Mouse (Mus musculus): ENCODE measurements around the gene Meis1. TPM values are rescaled to one million over a fixed set of nuclear protein-coding genes. Genes with fewer than 3 reads are reported as not detected.

The Meis1 gene
- polyA plus RNA-seq, 1 experiment from 2014 or later, result 51.7 TPM

DNA sequence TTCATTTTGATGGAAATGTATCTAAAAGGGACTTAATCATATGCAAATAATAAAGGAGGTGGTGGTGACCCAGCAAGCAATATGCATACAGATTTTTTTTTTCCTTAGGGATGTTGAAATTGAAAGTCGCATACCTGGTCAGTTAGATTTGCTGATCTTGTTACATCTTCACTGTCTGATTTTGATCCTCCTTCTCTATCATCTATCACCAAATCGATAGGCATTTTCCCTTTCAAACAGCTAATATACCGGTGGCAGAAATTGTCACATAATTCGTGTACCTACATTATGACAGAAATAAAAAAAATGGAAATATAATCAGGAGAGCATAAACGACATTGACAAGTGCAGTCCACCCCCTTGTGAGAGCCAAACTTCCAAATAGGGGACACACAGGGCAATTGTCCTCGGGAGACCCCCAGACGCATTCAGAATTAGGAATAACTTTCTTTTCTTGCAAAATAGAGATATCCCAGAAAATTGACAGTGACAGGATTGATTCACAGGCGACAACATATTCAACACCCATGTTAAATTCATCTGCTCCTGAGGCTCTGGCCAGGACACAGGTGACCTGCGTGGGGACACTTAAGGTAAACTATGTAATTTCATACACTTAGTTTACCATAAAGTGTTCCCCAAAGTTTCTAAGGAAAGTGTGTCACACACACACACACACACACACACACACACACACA is 7.5 kb downstream of the Meis1 start:
- Histone ChIP-seq H3K9ac (replicated peaks; ENCODE audit: low read length) (no peak overlapping the region; the same call in 1 of the 2 replicates), H3K4me1 (ENCODE audit: control insufficient read depth, insufficient read depth, low read length) (peaks cover 64% of the 10 kb centered on the region), H3K36me3 (ENCODE audit: control insufficient read depth, insufficient read depth, low read length) (no peaks in the 10 kb centered on the region), H3K4me3 (replicated peaks; ENCODE audit: low read depth, low read length) (no peak overlapping the region), H3K27ac (replicated peaks; ENCODE audit: low read depth, low read length) (peak overlapping the region; percentile 15; the same call in 1 of the 2 replicates), H3K9me3 (ENCODE audit: control insufficient read depth, low read length) (no peaks in the 10 kb centered on the region), H3K27me3 (ENCODE audit: control insufficient read depth, insufficient read depth, low read length) (peaks cover 6% of the 10 kb centered on the region; the same call in 1 of the 2 replicates), H3K4me2 (ENCODE audit: low read length) (peak overlapping the region; percentile 92)
- ATAC-seq (ENCODE audit: low FRiP score, low TSS enrichment) (no peak), DNase-seq (no peak)
- 16% methylated on average over 9 of the region's 9 CpGs for WGBS

DNA sequence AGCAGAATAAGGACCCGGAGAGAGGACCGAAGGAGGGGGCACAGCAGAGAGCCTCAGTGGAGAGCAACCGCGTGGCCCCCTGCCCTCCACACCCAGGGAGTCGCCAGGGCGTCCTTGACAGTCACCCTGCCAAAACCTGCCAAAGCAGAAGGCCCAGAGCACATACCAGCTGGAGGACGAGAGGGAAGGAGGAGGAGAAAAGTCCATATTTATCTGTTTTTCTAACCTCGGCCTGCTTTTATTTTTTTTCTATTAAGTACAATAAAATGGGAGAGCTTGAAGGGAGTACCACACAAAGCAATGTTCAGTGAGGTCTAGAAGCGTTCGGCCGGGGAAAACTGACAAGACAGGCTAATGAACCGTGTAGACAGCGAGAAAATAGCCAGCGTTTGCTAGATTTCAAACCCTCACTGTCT is 8.4 kb downstream of the Meis1 start:
- no peaks in the 10 kb centered on the region for H3K9me3 ChIP-seq (ENCODE audit: control insufficient read depth, low read length)
- H3K27me3 ChIP-seq (ENCODE audit: control insufficient read depth, insufficient read depth, low read length), result peaks cover 6% of the 10 kb centered on the region; the same call in 1 of the 2 replicates
- peaks cover 55% of the 10 kb centered on the region for H3K4me1 ChIP-seq (ENCODE audit: control insufficient read depth, insufficient read depth, low read length)
- peak; percentile 61 for DNase-seq
- 10% methylated on average over 14 of the region's 14 CpGs for WGBS
- no peak overlapping the region; the same call in 1 of the 2 replicates for H3K9ac ChIP-seq (replicated peaks; ENCODE audit: low read length)
- H3K4me3 ChIP-seq (replicated peaks; ENCODE audit: low read depth, low read length), result peak overlapping the region; percentile 1
- H3K36me3 ChIP-seq (ENCODE audit: control insufficient read depth, insufficient read depth, low read length), result no peaks in the 10 kb centered on the region
- peak; percentile 44; the same call in 1 of the 2 replicates for ATAC-seq (ENCODE audit: low FRiP score, low TSS enrichment)
- peak overlapping the region; percentile 15; the same call in 1 of the 2 replicates for H3K27ac ChIP-seq (replicated peaks; ENCODE audit: low read depth, low read length)
- peak overlapping the region; percentile 92 for H3K4me2 ChIP-seq (ENCODE audit: low read length)

DNA sequence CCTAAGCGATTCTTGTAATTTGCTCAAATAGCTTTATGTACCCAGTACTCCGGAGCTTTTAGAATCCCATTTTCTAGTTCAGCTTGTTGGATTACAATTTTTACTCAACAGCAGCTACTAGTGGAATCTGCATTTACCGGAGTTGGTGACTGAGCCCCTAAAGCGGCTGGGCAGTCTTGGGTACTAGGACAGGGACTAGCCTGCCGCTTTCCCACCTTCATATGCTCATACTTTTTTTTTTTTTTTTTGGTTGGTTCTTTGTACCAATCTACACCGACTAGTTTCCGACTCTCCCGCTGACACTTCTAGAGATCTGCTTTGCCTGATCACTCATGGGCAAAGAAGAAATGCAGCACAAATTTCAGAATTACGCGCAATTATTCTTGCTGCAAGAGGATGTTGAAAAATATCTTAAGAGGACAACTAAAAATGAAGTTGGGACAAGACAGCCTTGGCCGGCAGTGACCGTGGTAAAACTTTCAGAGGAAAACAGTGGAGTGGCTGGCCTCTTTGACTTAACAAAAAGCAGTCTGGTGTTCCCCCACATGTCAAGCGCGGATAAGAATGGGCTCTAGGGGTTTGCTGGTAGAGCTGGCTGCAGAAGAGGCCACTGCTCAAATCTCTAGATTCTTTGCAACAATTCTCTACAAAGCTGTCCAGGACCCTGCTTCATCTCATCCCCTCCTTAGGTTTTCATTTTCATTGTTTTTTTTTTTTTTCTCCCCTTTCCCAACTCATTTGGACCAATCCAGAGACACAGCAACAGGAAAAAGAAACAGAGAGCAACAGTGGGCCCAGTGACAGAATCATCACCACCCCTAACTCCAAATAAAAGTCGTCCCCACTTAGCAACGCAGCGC is 9.0 kb downstream of the Meis1 start:
- Histone ChIP-seq H3K27ac (replicated peaks; ENCODE audit: low read depth, low read length) (peak overlapping the region; percentile 15; the same call in 1 of the 2 replicates), H3K9ac (replicated peaks; ENCODE audit: low read length) (no peak overlapping the region; the same call in 1 of the 2 replicates)
- DNase-seq, result peak; percentile 43

DNA sequence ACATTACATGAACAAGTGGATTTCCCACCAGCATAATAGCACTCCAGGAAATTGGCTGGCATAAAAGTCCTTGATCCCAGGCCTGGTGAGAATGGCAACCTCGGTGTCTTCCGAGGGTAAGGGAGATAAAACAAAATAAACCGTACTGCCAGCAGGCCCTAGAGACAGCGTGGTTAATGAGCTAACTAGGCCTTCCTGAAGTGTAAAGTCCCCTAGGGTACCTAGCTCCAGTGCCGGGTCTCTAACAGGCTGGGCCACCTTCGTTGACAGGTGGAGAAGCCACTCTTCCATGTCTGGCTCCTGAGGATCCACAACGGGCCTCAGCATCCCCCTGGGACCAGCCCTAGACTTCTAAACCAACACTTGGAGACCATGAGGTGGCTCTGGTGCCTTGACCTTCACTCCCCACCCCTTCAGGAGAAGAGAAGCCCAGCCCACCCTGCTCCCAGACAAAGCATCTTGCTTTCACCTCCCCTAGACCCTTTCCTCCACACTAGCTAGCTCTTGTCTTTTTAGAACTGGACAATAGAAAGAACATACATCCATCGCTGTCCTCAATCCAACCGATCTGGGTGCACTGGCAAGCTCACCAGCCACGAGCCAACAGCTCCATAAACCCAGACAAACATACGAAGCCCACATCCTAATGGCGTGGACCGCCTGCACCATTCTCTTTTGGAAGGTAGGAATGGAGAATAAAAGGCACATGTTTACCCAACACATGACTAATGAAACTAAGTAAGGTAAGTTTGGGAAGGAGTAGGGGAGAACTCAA is 10.0 kb downstream of the Meis1 start:
- H3K4me3 ChIP-seq (replicated peaks; ENCODE audit: low read depth, low read length), result peak overlapping the region; percentile 14; the same call in 1 of the 2 replicates
- H3K9ac ChIP-seq (replicated peaks; ENCODE audit: low read length), result no peak overlapping the region; the same call in 1 of the 2 replicates
- DNase-seq, result no peak
- 0 out of 2 replicates have a peak, but pooled peaks cover 6% of the 10 kb centered on the region for H3K27me3 ChIP-seq (ENCODE audit: control insufficient read depth, insufficient read depth, low read length)
- no peak for ATAC-seq (ENCODE audit: low FRiP score, low TSS enrichment)
- peaks cover 47% of the 10 kb centered on the region for H3K4me1 ChIP-seq (ENCODE audit: control insufficient read depth, insufficient read depth, low read length)
- no peaks in the 10 kb centered on the region for H3K36me3 ChIP-seq (ENCODE audit: control insufficient read depth, insufficient read depth, low read length)
- H3K4me2 ChIP-seq (ENCODE audit: low read length), result peak overlapping the region; percentile 92
- no peaks in the 10 kb centered on the region for H3K9me3 ChIP-seq (ENCODE audit: control insufficient read depth, low read length)
- 42% methylated on average over 13 of the region's 13 CpGs for WGBS
- H3K27ac ChIP-seq (replicated peaks; ENCODE audit: low read depth, low read length), result peak overlapping the region; percentile 57

More for the DNA sequence above, 9.0 kb downstream of the Meis1 start:
- ATAC-seq (ENCODE audit: low FRiP score, low TSS enrichment), result no peak
- 20% methylated on average over 17 of the region's 17 CpGs for WGBS
- Histone ChIP-seq H3K9me3 (ENCODE audit: control insufficient read depth, low read length) (no peaks in the 10 kb centered on the region), H3K4me3 (replicated peaks; ENCODE audit: low read depth, low read length) (peak overlapping the region; percentile 2), H3K27me3 (ENCODE audit: control insufficient read depth, insufficient read depth, low read length) (peaks cover 6% of the 10 kb centered on the region; the same call in 1 of the 2 replicates), H3K36me3 (ENCODE audit: control insufficient read depth, insufficient read depth, low read length) (no peaks in the 10 kb centered on the region), H3K4me2 (ENCODE audit: low read length) (peak overlapping the region; percentile 92), H3K4me1 (ENCODE audit: control insufficient read depth, insufficient read depth, low read length) (peaks cover 52% of the 10 kb centered on the region)

DNA sequence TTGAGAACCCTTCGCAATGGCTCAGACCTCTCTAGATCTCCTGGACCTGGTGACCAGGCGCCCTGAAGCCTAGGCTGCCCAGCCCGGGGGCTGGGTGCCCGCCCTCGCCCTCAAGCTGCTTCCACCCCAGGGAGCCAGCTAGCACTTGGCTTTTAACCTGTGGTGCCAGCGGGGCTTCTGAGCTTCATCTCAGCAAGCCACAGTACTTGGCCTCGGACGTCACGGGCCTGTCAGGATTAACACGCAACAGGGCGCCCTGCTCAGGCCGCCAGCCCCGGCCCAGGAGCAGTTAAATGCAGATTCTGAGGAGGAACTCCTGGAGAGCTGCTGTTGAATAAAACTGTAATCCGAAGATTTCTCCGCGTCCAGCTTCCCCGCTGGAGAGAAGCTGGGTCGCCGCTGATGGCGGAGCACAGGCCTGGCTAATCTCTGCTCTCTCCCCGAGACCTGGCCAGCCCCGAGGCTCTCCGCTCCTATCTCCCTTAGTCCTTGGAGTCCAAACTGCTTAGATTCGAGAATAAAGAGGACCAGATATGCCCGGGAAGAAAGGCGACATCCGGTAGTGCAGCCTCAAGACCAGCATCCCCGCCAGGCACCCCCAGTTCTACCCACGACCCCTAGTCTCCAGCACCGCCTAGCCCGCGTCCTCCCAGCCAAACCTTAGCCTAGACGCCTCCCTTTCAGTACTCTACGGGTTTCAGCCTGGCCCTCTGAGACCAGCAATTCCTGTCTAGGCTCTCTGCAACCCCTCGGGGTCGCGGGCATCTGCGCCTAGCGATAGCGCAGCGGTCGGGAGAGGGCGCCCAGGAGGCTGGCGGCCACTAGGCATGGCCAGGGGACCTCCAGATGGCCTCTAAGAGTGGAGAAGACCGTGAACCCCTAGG is 11.0 kb downstream of the Meis1 start:
- peak; percentile 64 for DNase-seq
- Histone ChIP-seq H3K36me3 (ENCODE audit: control insufficient read depth, insufficient read depth, low read length) (no peaks in the 10 kb centered on the region), H3K4me3 (replicated peaks; ENCODE audit: low read depth, low read length) (peak overlapping the region; percentile 27), H3K4me1 (ENCODE audit: control insufficient read depth, insufficient read depth, low read length) (peaks cover 40% of the 10 kb centered on the region), H3K9ac (replicated peaks; ENCODE audit: low read length) (peak overlapping the region; percentile 36), H3K9me3 (ENCODE audit: control insufficient read depth, low read length) (no peaks in the 10 kb centered on the region), H3K27me3 (ENCODE audit: control insufficient read depth, insufficient read depth, low read length) (0 out of 2 replicates have a peak, but pooled peaks cover 2% of the 10 kb centered on the region), H3K4me2 (ENCODE audit: low read length) (peak overlapping the region; percentile 92), H3K27ac (replicated peaks; ENCODE audit: low read depth, low read length) (peak overlapping the region; percentile 66)
- 9% methylated on average over 45 of the region's 45 CpGs for WGBS
- ATAC-seq (ENCODE audit: low FRiP score, low TSS enrichment), result peak; percentile 28; the same call in 1 of the 2 replicates

DNA sequence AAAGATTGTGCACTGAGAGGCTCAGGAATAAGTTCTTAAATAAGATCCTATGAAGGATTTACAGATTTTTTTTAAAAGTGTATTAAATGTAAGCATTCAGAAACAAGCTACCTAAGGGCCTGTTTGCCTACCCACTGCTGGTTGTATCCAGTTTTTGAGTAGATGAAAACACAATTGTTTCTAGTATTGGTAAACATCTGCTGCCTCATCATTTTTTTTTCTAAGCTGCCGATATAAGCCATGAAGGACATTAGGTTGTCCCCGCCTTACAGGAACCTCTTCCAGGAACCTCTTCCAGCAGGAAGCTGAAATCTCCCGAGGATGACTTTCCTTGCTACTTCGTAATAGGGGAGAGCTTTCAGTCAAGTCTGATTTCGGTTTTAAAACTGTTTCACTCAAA is 11.7 kb downstream of the Meis1 start:
- DNase-seq, result no peak
- 47% methylated on average over 5 of the region's 5 CpGs for WGBS
- Histone ChIP-seq H3K9me3 (ENCODE audit: control insufficient read depth, low read length) (no peaks in the 10 kb centered on the region), H3K27ac (replicated peaks; ENCODE audit: low read depth, low read length) (no peak overlapping the region), H3K36me3 (ENCODE audit: control insufficient read depth, insufficient read depth, low read length) (no peaks in the 10 kb centered on the region), H3K27me3 (ENCODE audit: control insufficient read depth, insufficient read depth, low read length) (no peaks in the 10 kb centered on the region), H3K4me3 (replicated peaks; ENCODE audit: low read depth, low read length) (no peak overlapping the region), H3K4me2 (ENCODE audit: low read length) (peak overlapping the region; percentile 92), H3K9ac (replicated peaks; ENCODE audit: low read length) (no peak overlapping the region), H3K4me1 (ENCODE audit: control insufficient read depth, insufficient read depth, low read length) (peaks cover 35% of the 10 kb centered on the region)
- ATAC-seq (ENCODE audit: low FRiP score, low TSS enrichment), result no peak

DNA sequence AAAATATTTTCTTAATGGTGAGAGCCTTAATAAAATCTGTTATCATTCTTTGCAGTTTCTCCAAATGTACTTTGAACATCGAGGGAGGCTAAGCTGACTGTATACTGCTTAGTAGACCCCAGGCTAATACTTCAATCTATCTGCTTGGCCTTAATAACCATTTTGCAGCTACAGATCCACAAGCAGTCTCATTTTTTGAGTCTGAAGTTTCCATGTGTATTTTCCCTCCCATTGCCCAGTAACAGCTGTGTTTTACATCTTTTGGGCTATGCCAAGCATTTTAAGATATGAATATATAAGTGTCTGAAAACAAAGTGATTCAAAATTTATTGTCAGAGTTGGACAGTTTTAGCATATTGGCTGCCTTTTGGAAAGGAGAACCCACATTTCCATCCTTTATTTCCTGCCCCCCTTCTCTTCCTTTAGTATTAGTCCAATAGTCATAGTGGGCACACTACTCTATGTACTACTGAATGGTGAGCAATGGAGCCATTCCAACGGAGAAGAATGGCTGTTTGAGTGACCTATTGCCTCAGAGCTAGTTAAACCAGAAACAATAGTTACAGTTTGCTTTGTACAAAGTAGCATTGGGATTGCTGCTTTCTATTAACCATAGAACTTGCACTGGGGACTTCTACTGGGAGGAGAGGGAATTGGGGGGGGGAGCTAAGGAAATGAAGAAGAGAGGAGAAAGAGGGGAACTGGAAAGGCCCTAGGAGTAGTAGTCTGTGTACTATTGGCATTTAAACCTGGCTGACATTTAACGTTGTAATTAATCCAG is 12.7 kb downstream of the Meis1 start:
- H3K27me3 ChIP-seq (ENCODE audit: control insufficient read depth, insufficient read depth, low read length), result no peaks in the 10 kb centered on the region
- no peak overlapping the region for H3K27ac ChIP-seq (replicated peaks; ENCODE audit: low read depth, low read length)
- peaks cover 31% of the 10 kb centered on the region for H3K4me1 ChIP-seq (ENCODE audit: control insufficient read depth, insufficient read depth, low read length)
- ATAC-seq (ENCODE audit: low FRiP score, low TSS enrichment), result no peak
- no peak overlapping the region for H3K4me3 ChIP-seq (replicated peaks; ENCODE audit: low read depth, low read length)
- no peak overlapping the region for H3K9ac ChIP-seq (replicated peaks; ENCODE audit: low read length)
- H3K9me3 ChIP-seq (ENCODE audit: control insufficient read depth, low read length), result no peaks in the 10 kb centered on the region
- DNase-seq, result no peak
- no peaks in the 10 kb centered on the region for H3K36me3 ChIP-seq (ENCODE audit: control insufficient read depth, insufficient read depth, low read length)
- no peak overlapping the region for H3K4me2 ChIP-seq (ENCODE audit: low read length)
- 41% methylated on average over 3 of the region's 3 CpGs for WGBS
